In genomic region chr16:73096091-73097083, GRCm38 (mm10) we compare ENCODE assay signal across 10 mouse cellular contexts.
A peak's percentile ranks its signal among the peaks of the same experiment; 100 is the strongest.
DNase-seq lines count a peak whose midpoint lies in the region; ATAC-seq and TF ChIP-seq lines count a peak whose summit lies in the region.
"Had no signal": no experiment of that assay in that cellular context is flagged by ENCODE, and none has a peak within 500 bp of the region (broad histone marks: within the 10 kb centered on the region; RNA-seq: fewer than 3 reads in every experiment).

No protein-coding gene starts in this region.

- no peak for ATAC-seq in embryonic facial prominence, embryonic 13.5 days (ENCODE audit: insufficient number of reproducible peaks, insufficient read depth, low FRiP score, low TSS enrichment, low read depth)

- no peaks in the 10 kb centered on the region for H3K9me3 ChIP-seq in embryonic facial prominence, embryonic 13.5 days

- TF ChIP-seq POLR2A in kidney, adult 2 months (IDR thresholded peaks at IDR 0.05; ENCODE audit: low read depth, low read length) = no peak
- TF ChIP-seq POLR2A in myocyte (IDR thresholded peaks at IDR 0.05; ENCODE audit: insufficient read length, low read depth) = no peak

- no peak for TF ChIP-seq CTCF in kidney, adult 2 months (conservative IDR thresholded peaks at IDR 0.05; ENCODE audit: insufficient read depth, insufficient read length, low read depth, low read length)

- H3K79me2 ChIP-seq in myocyte (ENCODE audit: control insufficient read depth, insufficient read depth) = no peaks in the 10 kb centered on the region

- H3K9ac ChIP-seq in embryonic facial prominence, embryonic 13.5 days = no peak overlapping the region
- H3K9ac ChIP-seq: lung, embryonic 14.5 days had no signal

- no peak overlapping the region for H3K27ac ChIP-seq in kidney, adult 2 months (ENCODE audit: insufficient read depth, low read depth, low read length)
- H3K27ac ChIP-seq in embryonic facial prominence, embryonic 13.5 days = no peak overlapping the region

- peak; percentile 2 for DNase-seq in kidney, adult 2 months
- DNase-seq in kidney, adult 11 months = no peak
- DNase-seq in kidney, postnatal 10 days = peak; percentile 31
- DNase-seq in cerebellum, postnatal 4 days (ENCODE audit: low spot score in 2 of 2) = no peak
- DNase-seq in thymus, postnatal 10 days (ENCODE audit: low spot score in 2 of 2) = no peak
- DNase-seq in natural killer cell, adult 2 months (ENCODE audit: low spot score in 2 of 2) = no peak
- DNase-seq: lung, embryonic 14.5 days had no signal

- no peak overlapping the region for H3ac ChIP-seq in myocyte (ENCODE audit: control insufficient read depth, insufficient read length)

- peak overlapping the region; percentile 38 for H3K4me2 ChIP-seq in embryonic facial prominence, embryonic 13.5 days
- H3K4me2 ChIP-seq in myocyte (ENCODE audit: low read depth) = peak overlapping the region; percentile 38
- H3K4me2 ChIP-seq: lung, embryonic 14.5 days had no signal

- no peaks in the 10 kb centered on the region for H3K27me3 ChIP-seq in kidney, adult 2 months (replicated peaks; ENCODE audit: control insufficient read depth, insufficient read depth, low read length)
- H3K27me3 ChIP-seq in embryonic facial prominence, embryonic 13.5 days = no peaks in the 10 kb centered on the region
- H3K27me3 ChIP-seq in myocyte (ENCODE audit: control insufficient read depth, insufficient read depth, insufficient read length) = no peaks in the 10 kb centered on the region
- H3K27me3 ChIP-seq: CH12.LX had no signal

- no peak overlapping the region for H3K4me3 ChIP-seq in kidney, adult 2 months (ENCODE audit: insufficient read depth, low read depth, low read length)
- H3K4me3 ChIP-seq in embryonic facial prominence, embryonic 13.5 days = no peak overlapping the region
- no peak overlapping the region for H3K4me3 ChIP-seq in myocyte

- H3K4me1 ChIP-seq in kidney, adult 2 months (ENCODE audit: control insufficient read depth, insufficient read depth, low read length) = no peaks in the 10 kb centered on the region
- peaks cover 21% of the 10 kb centered on the region for H3K4me1 ChIP-seq in embryonic facial prominence, embryonic 13.5 days

- H3K36me3 ChIP-seq in kidney, adult 2 months (ENCODE audit: control insufficient read depth, insufficient read depth, low read length) = no peaks in the 10 kb centered on the region
- no peaks in the 10 kb centered on the region for H3K36me3 ChIP-seq in embryonic facial prominence, embryonic 13.5 days
- H3K36me3 ChIP-seq in myocyte (ENCODE audit: control insufficient read depth, insufficient read depth) = no peaks in the 10 kb centered on the region

- 21% methylated on average over 8 of the region's 8 CpGs for WGBS in kidney, adult 2 months
- WGBS in embryonic facial prominence, embryonic 13.5 days = 9% methylated on average over 8 of the region's 8 CpGs

TF ChIP-seq in myocyte, 11 proteins besides CTCF, POLR2A, EP300 and RAD21:
- TF ChIP-seq TCF3 (IDR thresholded peaks at IDR 0.05; ENCODE audit: insufficient read length, low read depth) (no peak), MYOG (IDR thresholded peaks at IDR 0.05; ENCODE audit: control insufficient read depth in 1 of 3, insufficient read depth in 1 of 3, insufficient read length in 2 of 3, low read depth in 2 of 3) (no peak), CEBPB (IDR thresholded peaks at IDR 0.05; ENCODE audit: insufficient read depth, poor library complexity, severe bottlenecking) (no peak), MAX (IDR thresholded peaks at IDR 0.05; ENCODE audit: low read depth) (no peak), USF1 (IDR thresholded peaks at IDR 0.05; ENCODE audit: low read depth) (no peak), REST (IDR thresholded peaks at IDR 0.05; ENCODE audit: insufficient read depth, insufficient read length) (no peak)

Comparison
In these comparisons a context has a peak if more than half of its experiments do, and no peak if none do; other contexts are left out.
1. DNase-seq: peak in kidney, adult 2 months (single experiment) and kidney, postnatal 10 days (single experiment); none in kidney, adult 11 months (single experiment), cerebellum, postnatal 4 days (0 of 2), thymus, postnatal 10 days (0 of 2) and natural killer cell, adult 2 months (0 of 2).